20 mouse cellular contexts compared by ENCODE assay signal in the genomic region with DNA sequence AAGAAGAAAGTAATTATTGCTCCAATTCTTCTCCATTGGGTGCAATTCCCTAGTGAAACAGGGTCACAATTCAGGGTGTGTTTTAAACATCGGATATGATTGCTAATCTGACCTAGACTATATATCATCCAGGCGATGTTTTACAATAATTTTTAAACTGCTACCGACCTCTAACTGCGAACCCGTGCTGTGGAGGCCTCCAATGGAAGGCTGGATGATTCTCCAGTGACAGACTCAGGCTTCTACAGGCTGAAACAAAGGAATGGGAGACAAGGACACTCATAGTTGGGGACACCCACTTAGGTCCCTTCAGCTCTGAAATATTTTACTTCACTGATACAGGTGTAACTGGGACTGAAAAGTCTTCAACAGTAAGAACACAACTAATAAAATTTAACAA. TPM values are rescaled to one million over a fixed set of nuclear protein-coding genes. Genes with fewer than 3 reads are reported as not detected.
DNase-seq lines count a peak whose midpoint lies in the region; ATAC-seq lines count a peak whose summit lies in the region.
"Had no signal": no experiment of that assay in that cellular context is flagged by ENCODE, and none has a peak within 500 bp of the region (broad histone marks: within the 10 kb centered on the region; RNA-seq: fewer than 3 reads in every experiment).

No protein-coding gene starts in this region.

- no peaks in the 10 kb centered on the region for H3K9me3 ChIP-seq in heart, embryonic 11.5 days (replicated peaks; ENCODE audit: control insufficient read depth, low read length)
- H3K9me3 ChIP-seq in neural tube, embryonic 15.5 days (replicated peaks): no peaks in the 10 kb centered on the region
- no peaks in the 10 kb centered on the region for H3K9me3 ChIP-seq in limb, embryonic 10.5 days (replicated peaks)
- H3K9me3 ChIP-seq: forebrain, embryonic 15.5 days had no signal

- H3K4me1 ChIP-seq in heart, embryonic 11.5 days (ENCODE audit: control insufficient read depth, insufficient read depth, low read length): peaks cover 21% of the 10 kb centered on the region
- H3K4me1 ChIP-seq in neural tube, embryonic 15.5 days: 0 out of 2 replicates have a peak, but pooled peaks cover 8% of the 10 kb centered on the region
- peaks cover 81% of the 10 kb centered on the region for H3K4me1 ChIP-seq in limb, embryonic 10.5 days

- no peak for DNase-seq in heart, postnatal 25 days (ENCODE audit: low spot score)
- peak; percentile 39 for DNase-seq in neural tube, embryonic 10.5 days (ENCODE audit: extremely low spot score, low spot score)
- DNase-seq in limb, embryonic 10.5 days (ENCODE audit: low spot score): peak; percentile 33
- DNase-seq in urinary bladder, postnatal 14 days (ENCODE audit: low spot score): no peak
- no peak for DNase-seq in kidney, postnatal 4 days
- no peak for DNase-seq in urinary bladder, postnatal 10 days (ENCODE audit: low spot score)
- DNase-seq: adrenal gland, postnatal 10 days; cerebellum, postnatal 14 days; kidney, adult 18-20 months; kidney, postnatal 25 days; right cerebral cortex, adult 18-20 months; thymus, adult 18-20 months had no signal

- no peak for ATAC-seq in heart, embryonic 11.5 days (replicated peaks; ENCODE audit: insufficient number of reproducible peaks, low FRiP score, low TSS enrichment)
- ATAC-seq in neural tube, embryonic 15.5 days (ENCODE audit: low FRiP score): no peak
- ATAC-seq: forebrain, embryonic 15.5 days had no signal

- WGBS in heart, embryonic 11.5 days (ENCODE audit: insufficient replicate concordance): 5% methylated on average over 5 of the region's 5 CpGs
- WGBS in neural tube, embryonic 15.5 days: 2% methylated on average over 5 of the region's 5 CpGs
- 1% methylated on average over 5 of the region's 5 CpGs for WGBS in limb, embryonic 10.5 days

- peak overlapping the region; percentile 56 for H3K4me3 ChIP-seq in heart, embryonic 11.5 days (ENCODE audit: low read depth, low read length)
- no peak overlapping the region for H3K4me3 ChIP-seq in neural tube, embryonic 15.5 days (replicated peaks)
- H3K4me3 ChIP-seq in limb, embryonic 10.5 days: peak overlapping the region; percentile 49
- H3K4me3 ChIP-seq: forebrain, embryonic 15.5 days; left cerebral cortex, adult 2 months had no signal

- peak overlapping the region; percentile 74 for H3K4me2 ChIP-seq in heart, embryonic 11.5 days
- no peak overlapping the region for H3K4me2 ChIP-seq in neural tube, embryonic 15.5 days
- H3K4me2 ChIP-seq: forebrain, embryonic 15.5 days had no signal

- no peaks in the 10 kb centered on the region for H3K27me3 ChIP-seq in heart, embryonic 11.5 days (ENCODE audit: control insufficient read depth, insufficient read depth, low read length)
- peaks cover 96% of the 10 kb centered on the region for H3K27me3 ChIP-seq in neural tube, embryonic 15.5 days (replicated peaks)
- H3K27me3 ChIP-seq in limb, embryonic 10.5 days (ENCODE audit: low read depth, poor library complexity, severe bottlenecking): peaks cover 86% of the 10 kb centered on the region

- H3K36me3 ChIP-seq in heart, embryonic 11.5 days (ENCODE audit: control insufficient read depth, insufficient read depth, low read length): no peaks in the 10 kb centered on the region
- no peaks in the 10 kb centered on the region for H3K36me3 ChIP-seq in neural tube, embryonic 15.5 days
- no peaks in the 10 kb centered on the region for H3K36me3 ChIP-seq in limb, embryonic 10.5 days
- H3K36me3 ChIP-seq: forebrain, embryonic 15.5 days had no signal

- peak overlapping the region; percentile 99 for H3K27ac ChIP-seq in heart, embryonic 11.5 days (ENCODE audit: low read depth, low read length)
- H3K27ac ChIP-seq in neural tube, embryonic 15.5 days (replicated peaks): no peak overlapping the region
- peak overlapping the region; percentile 90 for H3K27ac ChIP-seq in limb, embryonic 10.5 days
- H3K27ac ChIP-seq: forebrain, embryonic 15.5 days; left cerebral cortex, adult 2 months had no signal

- H3K9ac ChIP-seq in heart, embryonic 11.5 days (ENCODE audit: low read depth, low read length): peak overlapping the region; percentile 85
- no peak overlapping the region for H3K9ac ChIP-seq in neural tube, embryonic 15.5 days (replicated peaks)
- H3K9ac ChIP-seq: forebrain, embryonic 15.5 days had no signal

- intact Hi-C loops in heart, postnatal 25 days (cut with DNase I): loop anchor here (5.0 to 10.0 kb wide), 4 partner anchors 153 to 780 kb away; partner anchors contain the start of genes Cep44, Fbxo8 and Sap30

RNA-seq across cellular contexts. Expression of gene Hand2, which starts 13.9 kb away (rescaled TPM):
- 17.2 and 17.9 TPM in 2 replicates for polyA plus RNA-seq in heart, embryonic 11.5 days (2014; fragmentation: Nextera tagmentation; extraction: Ambion mirVana)
- total RNA-seq in heart, postnatal 25 days (2021): 10 to 100 TPM; 49.0 to 56.6 TPM
- 1.0 TPM in 1 of 2 replicates, not detected in the other for polyA plus RNA-seq in neural tube, embryonic 15.5 days (2015; fragmentation: Nextera tagmentation; extraction: Ambion mirVana)
- polyA plus RNA-seq in limb, embryonic 10.5 days (2016; fragmentation: Nextera tagmentation; extraction: Ambion mirVana): 9.8 and 10.1 TPM in 2 replicates
- total RNA-seq: left cerebral cortex, adult 2 months; monocyte, adult 5-6 weeks; neutrophil, adult 5-6 weeks had no signal
- polyA plus RNA-seq: C2C12; forebrain, embryonic 15.5 days; hindbrain, embryonic 11.5 days had no signal

Comparison
In these comparisons a context has a peak if more than half of its experiments do, and no peak if none do; other contexts are left out.
1. DNase-seq: peak in neural tube, embryonic 10.5 days (single experiment) and limb, embryonic 10.5 days (single experiment); none in heart, postnatal 25 days (single experiment), urinary bladder, postnatal 14 days (single experiment), kidney, postnatal 4 days (0 of 2) and urinary bladder, postnatal 10 days (single experiment).